Mouse (Mus musculus): ENCODE results near the gene Cers2. TPM values are rescaled to one million over a fixed set of nuclear protein-coding genes. Genes with fewer than 3 reads are reported as not detected.
A peak's percentile ranks its signal among the peaks of the same experiment; 100 is the strongest.
"Not testable (repeated sequence)": the region's sequence is repeated elsewhere in the genome, so short reads cannot be mapped to it uniquely, and the experiment has no call there.

The Cers2 gene
- polyA plus RNA-seq, 1 experiment from 2014 or later = 221 TPM

- no peak overlapping the region for H3K4me3 ChIP-seq (ENCODE audit: low read length)
- H3K9ac ChIP-seq (ENCODE audit: low read length) = no peak overlapping the region
- ATAC-seq (ENCODE audit: low read depth) = no peak
- no peaks in the 10 kb centered on the region for H3K9me3 ChIP-seq (ENCODE audit: control insufficient read depth, low read length)
- no peaks in the 10 kb centered on the region for H3K4me1 ChIP-seq (replicated peaks; ENCODE audit: control insufficient read depth, insufficient read depth, low read length)
- WGBS = 91% methylated on average over 7 of the region's 7 CpGs
- no peaks in the 10 kb centered on the region for H3K27me3 ChIP-seq (ENCODE audit: control insufficient read depth, insufficient read depth, low read depth, low read length)
- peaks cover 38% of the 10 kb centered on the region for H3K36me3 ChIP-seq (ENCODE audit: control insufficient read depth, insufficient read depth, low read length)
- H3K27ac ChIP-seq (ENCODE audit: low read length) = no peak overlapping the region
- no peak overlapping the region for H3K4me2 ChIP-seq (ENCODE audit: low read depth, low read length)
These were observed 31.9 kb downstream of the Cers2 start for GRCm38 (mm10) chr3:95346454-95346853.

DNA sequence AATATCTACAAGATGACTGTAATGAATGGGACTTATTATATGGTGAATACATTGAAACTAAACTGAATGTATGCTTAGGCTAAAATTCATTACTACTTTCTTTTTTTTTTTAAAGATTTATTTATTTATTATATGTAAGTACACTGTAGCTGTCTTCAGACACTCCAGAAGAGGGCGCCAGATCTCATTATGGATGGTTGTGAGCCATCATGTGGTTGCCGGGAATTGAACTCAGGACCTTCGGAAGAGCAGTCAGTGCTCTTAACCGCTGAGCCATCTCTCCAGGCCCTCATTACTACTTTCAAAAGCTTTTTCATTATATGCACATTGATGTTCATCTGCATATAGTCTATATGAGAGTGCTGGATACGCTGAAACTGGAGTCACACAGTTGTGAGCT is 33.8 kb downstream of the Cers2 start:
- H3K27ac ChIP-seq (ENCODE audit: low read length); H3K9ac ChIP-seq (ENCODE audit: low read length); H3K9me3 ChIP-seq (ENCODE audit: control insufficient read depth, low read length); H3K4me3 ChIP-seq (ENCODE audit: low read length); H3K27me3 ChIP-seq (ENCODE audit: control insufficient read depth, insufficient read depth, low read depth, low read length); H3K4me1 ChIP-seq (replicated peaks; ENCODE audit: control insufficient read depth, insufficient read depth, low read length); ATAC-seq (ENCODE audit: low read depth); H3K4me2 ChIP-seq (ENCODE audit: low read depth, low read length): not testable (repeated sequence)
- 94% methylated on average over 4 of the region's 5 CpGs for WGBS
- peaks cover 33% of the 10 kb centered on the region for H3K36me3 ChIP-seq (ENCODE audit: control insufficient read depth, insufficient read depth, low read length)

DNA sequence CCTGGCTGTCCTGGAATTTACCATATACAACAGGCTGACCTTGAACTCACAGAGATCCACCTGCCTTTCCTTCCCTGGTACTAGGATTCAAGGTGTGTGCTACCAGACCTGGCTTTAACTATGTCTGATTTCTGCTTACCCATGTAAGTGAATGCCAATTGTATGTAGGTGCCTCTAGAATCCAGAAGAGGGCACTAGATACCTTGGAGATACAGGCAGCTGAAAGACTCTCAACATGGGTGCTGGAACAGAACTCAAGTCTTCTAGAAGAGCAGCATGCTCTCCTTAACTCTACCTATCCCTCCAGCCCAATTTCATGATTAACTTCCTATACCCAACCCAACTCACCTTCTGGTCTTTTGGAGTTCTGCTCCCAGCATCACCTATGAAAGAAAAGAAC is 34.9 kb downstream of the Cers2 start:
- H3K27me3 ChIP-seq (ENCODE audit: control insufficient read depth, insufficient read depth, low read depth, low read length) = no peaks in the 10 kb centered on the region
- no peaks in the 10 kb centered on the region for H3K4me1 ChIP-seq (replicated peaks; ENCODE audit: control insufficient read depth, insufficient read depth, low read length)
- H3K4me2 ChIP-seq (ENCODE audit: low read depth, low read length) = no peak overlapping the region
- no peak overlapping the region for H3K9ac ChIP-seq (ENCODE audit: low read length)
- H3K9me3 ChIP-seq (ENCODE audit: control insufficient read depth, low read length) = no peaks in the 10 kb centered on the region
- H3K4me3 ChIP-seq (ENCODE audit: low read length) = no peak overlapping the region
- no peak for ATAC-seq (ENCODE audit: low read depth)
- H3K36me3 ChIP-seq (ENCODE audit: control insufficient read depth, insufficient read depth, low read length) = peaks cover 35% of the 10 kb centered on the region
- H3K27ac ChIP-seq (ENCODE audit: low read length) = no peak overlapping the region

DNA sequence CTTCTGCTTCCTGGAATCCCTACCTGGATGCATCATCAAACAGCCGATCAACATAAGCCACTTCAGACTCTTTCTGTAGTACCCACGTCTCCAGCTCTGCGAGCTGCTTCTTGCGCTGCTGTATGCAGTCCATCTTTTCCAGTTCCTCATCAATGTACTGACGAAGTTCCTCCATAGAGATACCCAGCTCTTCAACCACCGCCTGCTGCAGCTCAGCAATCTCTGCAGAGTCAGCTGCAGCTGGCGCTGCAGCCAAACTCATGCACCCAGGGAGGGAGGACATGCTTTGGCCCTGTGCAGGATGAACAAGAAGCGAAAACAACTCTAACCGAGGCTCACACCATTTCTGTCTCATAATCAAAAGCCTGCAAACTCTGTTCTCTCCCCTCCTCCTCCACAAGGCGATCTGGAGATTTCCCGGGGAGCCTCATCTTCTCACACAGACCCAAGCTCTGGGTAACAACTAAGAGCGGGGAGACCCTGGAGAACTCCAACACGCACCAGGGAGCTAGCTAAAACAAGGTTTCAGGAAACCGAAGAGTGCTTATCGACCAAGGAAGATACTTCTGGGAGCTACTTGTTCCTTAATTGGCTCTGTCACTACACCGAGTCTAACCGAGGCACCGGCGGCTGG is 41.4 kb downstream of the Cers2 start:
- ATAC-seq (ENCODE audit: low read depth); H3K27ac ChIP-seq (ENCODE audit: low read length); H3K4me1 ChIP-seq (replicated peaks; ENCODE audit: control insufficient read depth, insufficient read depth, low read length); H3K27me3 ChIP-seq (ENCODE audit: control insufficient read depth, insufficient read depth, low read depth, low read length); H3K9me3 ChIP-seq (ENCODE audit: control insufficient read depth, low read length); H3K36me3 ChIP-seq (ENCODE audit: control insufficient read depth, insufficient read depth, low read length): not testable (repeated sequence)
- 13% methylated on average over 8 of the region's 19 CpGs for WGBS
- H3K9ac ChIP-seq (ENCODE audit: low read length) = peak overlapping the region; percentile 67; the same call in 1 of the 2 replicates
- peak overlapping the region; percentile 59 for H3K4me3 ChIP-seq (ENCODE audit: low read length)
- peak overlapping the region; percentile 51 for H3K4me2 ChIP-seq (ENCODE audit: low read depth, low read length)

GRCm38 (mm10) chr3:95356701-95357449 is 42.3 kb downstream of the Cers2 start, which contains the start of gene Setdb1:
TSS of gene Setdb1 (minus strand) at chr3:95357202.
- peak within 1 kb of the TSS; percentile 59 for H3K4me3 ChIP-seq (ENCODE audit: low read length)
- H3K27me3 ChIP-seq (ENCODE audit: control insufficient read depth, insufficient read depth, low read depth, low read length); H3K36me3 ChIP-seq (ENCODE audit: control insufficient read depth, insufficient read depth, low read length); H3K4me1 ChIP-seq (replicated peaks; ENCODE audit: control insufficient read depth, insufficient read depth, low read length); H3K27ac ChIP-seq (ENCODE audit: low read length); H3K9me3 ChIP-seq (ENCODE audit: control insufficient read depth, low read length): not testable (repeated sequence)
- peak; percentile 96 for ATAC-seq (ENCODE audit: low read depth)
- WGBS = 0% methylated on average over 27 of the region's 57 CpGs
- peak within 1 kb of the TSS; percentile 51 for H3K4me2 ChIP-seq (ENCODE audit: low read depth, low read length)
- H3K9ac ChIP-seq (ENCODE audit: low read length) = peak within 1 kb of the TSS; percentile 67

DNA sequence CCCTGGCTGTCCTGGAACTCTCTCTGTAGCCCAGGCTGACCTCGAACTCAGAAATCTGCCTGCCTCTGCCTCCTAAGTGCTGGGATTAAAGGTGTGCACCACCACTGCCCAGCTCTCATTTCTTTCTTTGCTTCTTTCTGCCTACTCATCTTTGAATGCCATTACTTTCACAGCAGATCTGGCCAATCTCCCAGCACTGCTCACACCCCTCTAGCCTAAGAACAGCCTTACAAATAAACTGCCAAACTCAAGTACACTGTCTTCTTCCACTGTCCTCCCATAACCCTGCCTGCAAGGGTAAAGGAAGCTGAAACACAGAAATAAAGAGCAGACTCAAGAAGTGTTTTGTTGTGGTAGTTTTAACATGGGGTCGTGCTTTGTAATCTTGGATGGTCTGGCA is 43.2 kb downstream of the Cers2 start:
- peaks cover 3% of the 10 kb centered on the region; the same call in 1 of the 2 replicates for H3K4me1 ChIP-seq (replicated peaks; ENCODE audit: control insufficient read depth, insufficient read depth, low read length)
- WGBS = 94% methylated on average over 2 of the region's 2 CpGs
- no peaks in the 10 kb centered on the region for H3K9me3 ChIP-seq (ENCODE audit: control insufficient read depth, low read length)
- no peak overlapping the region for H3K9ac ChIP-seq (ENCODE audit: low read length)
- no peaks in the 10 kb centered on the region for H3K27me3 ChIP-seq (ENCODE audit: control insufficient read depth, insufficient read depth, low read depth, low read length)
- ATAC-seq (ENCODE audit: low read depth) = no peak
- no peak overlapping the region for H3K27ac ChIP-seq (ENCODE audit: low read length)
- no peak overlapping the region for H3K4me2 ChIP-seq (ENCODE audit: low read depth, low read length)
- no peak overlapping the region for H3K4me3 ChIP-seq (ENCODE audit: low read length)
- peaks cover 8% of the 10 kb centered on the region; the same call in 1 of the 2 replicates for H3K36me3 ChIP-seq (ENCODE audit: control insufficient read depth, insufficient read depth, low read length)

DNA sequence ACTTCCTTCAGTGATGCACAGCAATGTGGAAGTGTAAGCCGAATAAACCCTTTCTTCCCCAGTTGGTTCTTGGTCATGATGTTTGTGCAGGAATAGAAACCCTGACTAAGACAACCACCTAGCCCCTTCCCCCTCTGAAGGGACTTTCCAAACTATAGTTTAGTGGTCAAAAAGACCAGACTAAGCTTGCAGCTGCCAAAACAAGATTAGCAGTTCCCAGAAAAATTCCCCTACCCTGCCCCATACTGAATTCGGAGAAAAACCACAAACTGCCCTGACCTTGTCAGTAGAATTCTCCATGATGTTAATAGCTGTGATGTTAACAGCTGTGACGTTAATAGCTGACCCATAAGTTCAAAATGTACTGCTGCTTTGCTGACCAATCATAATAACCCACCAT is 45.7 kb downstream of the Cers2 start:
- not testable (repeated sequence) for H3K9ac ChIP-seq (ENCODE audit: low read length); H3K4me1 ChIP-seq (replicated peaks; ENCODE audit: control insufficient read depth, insufficient read depth, low read length); ATAC-seq (ENCODE audit: low read depth); H3K4me3 ChIP-seq (ENCODE audit: low read length); H3K36me3 ChIP-seq (ENCODE audit: control insufficient read depth, insufficient read depth, low read length); H3K4me2 ChIP-seq (ENCODE audit: low read depth, low read length); H3K27me3 ChIP-seq (ENCODE audit: control insufficient read depth, insufficient read depth, low read depth, low read length); H3K27ac ChIP-seq (ENCODE audit: low read length); H3K9me3 ChIP-seq (ENCODE audit: control insufficient read depth, low read length)
- WGBS = 64% methylated on average over 3 of the region's 3 CpGs

- Histone ChIP-seq H3K4me2 (ENCODE audit: low read depth, low read length) (no peak overlapping the region), H3K27ac (ENCODE audit: low read length) (no peak overlapping the region), H3K4me1 (replicated peaks; ENCODE audit: control insufficient read depth, insufficient read depth, low read length) (no peaks in the 10 kb centered on the region), H3K27me3 (ENCODE audit: control insufficient read depth, insufficient read depth, low read depth, low read length) (no peaks in the 10 kb centered on the region), H3K4me3 (ENCODE audit: low read length) (no peak overlapping the region), H3K9ac (ENCODE audit: low read length) (no peak overlapping the region), H3K36me3 (ENCODE audit: control insufficient read depth, insufficient read depth, low read length) (no peaks in the 10 kb centered on the region), H3K9me3 (ENCODE audit: control insufficient read depth, low read length) (no peaks in the 10 kb centered on the region)
- no peak for ATAC-seq (ENCODE audit: low read depth)
These were observed 55.5 kb downstream of the Cers2 start for GRCm38 (mm10) chr3:95370101-95370500.

Measured in lung, embryonic 16.5 days (tissue).